Mouse (Mus musculus) MEL (cell line): ENCODE measurements at regions not wholly inside any gene's neighbourhood (a gene's known extent, or its start where the extent isn't known, plus 50 kb on each side); places are given as distances from the start of the nearest gene placed in this dataset.

ENCODE experiments used
- DNase-seq: peaks from one replicate; pipeline ENCODE4 v3.0.0; 2011; ENCODE audit warnings: low read depth, low spot score
- H3K27ac ChIP-seq: 2 replicates; pipeline ENCODE4 v1.5.1; 2012; ENCODE audit warnings: low read depth, mild to moderate bottlenecking, control low read depth, low read length, moderate library complexity; ENCODE audit not compliant: control insufficient read depth
- H3K27me3 ChIP-seq, 2 experiments: fragments of 150-350 bp in 1 of 2; sonication (generic) in 1 of 2; 2 replicates each; pipeline ENCODE4 v1.6.1; 2012; ENCODE audit warnings: low read length in 2 of 2, mild to moderate bottlenecking in 2 of 2, improper control_type of control experiment in 1 of 2, moderate library complexity in 1 of 2; ENCODE audit not compliant: insufficient read depth in 2 of 2, control insufficient read depth in 1 of 2
- H3K36me3 ChIP-seq, 2 experiments: 2 replicates each; pipeline ENCODE4 v1.6.1; 2012 to 2014; ENCODE audit warnings: low read length in 2 of 2, improper control_type of control experiment in 1 of 2, inconsistent platforms in 1 of 2, mild to moderate bottlenecking in 1 of 2; ENCODE audit not compliant: insufficient read depth in 2 of 2, control insufficient read depth in 1 of 2
- H3K4me1 ChIP-seq, 2 experiments: fragments of 150-350 bp in 1 of 2; sonication (generic) in 1 of 2; 2 replicates each; pipeline ENCODE4 v1.6.1; 2012; ENCODE audit warnings: low read length in 2 of 2, improper control_type of control experiment in 1 of 2, mild to moderate bottlenecking in 1 of 2; ENCODE audit not compliant: insufficient read depth in 2 of 2, control insufficient read depth in 1 of 2
- H3K4me3 ChIP-seq, 2 experiments: fragments of 150-350 bp in 1 of 2; sonication (generic) in 1 of 2; 2 replicates each; pipeline ENCODE4 v1.5.1; 2012; ENCODE audit warnings: low read depth in 2 of 2, low read length in 2 of 2, mild to moderate bottlenecking in 2 of 2, moderate library complexity in 2 of 2, control low read depth in 1 of 2, improper control_type of control experiment in 1 of 2; ENCODE audit not compliant: control insufficient read depth in 1 of 2, insufficient read depth in 1 of 2
- H3K79me2 ChIP-seq: 2 replicates; pipeline ENCODE4 v1.6.1; 2012; ENCODE audit warnings: mild to moderate bottlenecking, low read length, moderate library complexity; ENCODE audit not compliant: control insufficient read depth, poor library complexity, insufficient read depth
- H3K9ac ChIP-seq: 2 replicates; pipeline ENCODE4 v1.6.1; 2012; ENCODE audit warnings: low read depth, mild to moderate bottlenecking, control low read depth, low read length, moderate library complexity; ENCODE audit not compliant: control insufficient read depth, poor library complexity, severe bottlenecking
- H3K9me3 ChIP-seq: fragments of 150-350 bp; sonication (generic); replicated peaks from 2 replicates; pipeline ENCODE4 v1.6.1; 2012; ENCODE audit warnings: mild to moderate bottlenecking, low read length, improper control_type of control experiment, moderate library complexity; ENCODE audit not compliant: insufficient read depth
- BHLHE40 ChIP-seq: IDR thresholded peaks from 2 replicates; pipeline ENCODE4 v1.6.1; 2012; ENCODE audit warnings: low read depth, mild to moderate bottlenecking, inconsistent platforms, low read length, improper control_type of control experiment, borderline replicate concordance
- CHD2 ChIP-seq: IDR thresholded peaks from 2 replicates; pipeline ENCODE4 v1.6.1; 2011; ENCODE audit warnings: low read length, improper control_type of control experiment
- ELF1 ChIP-seq: IDR thresholded peaks from 2 replicates; pipeline ENCODE4 v1.6.1; 2014; ENCODE audit warnings: low read depth, mild to moderate bottlenecking, inconsistent platforms, low read length, improper control_type of control experiment, moderate library complexity
- GATA1 ChIP-seq: IDR thresholded peaks from 2 replicates; pipeline ENCODE4 v1.6.1; 2011; ENCODE audit warnings: low read depth, low read length, improper control_type of control experiment
- HCFC1 ChIP-seq: IDR thresholded peaks from 2 replicates; pipeline ENCODE4 v1.6.1; 2012; ENCODE audit warnings: low read depth, mild to moderate bottlenecking, inconsistent platforms, low read length, improper control_type of control experiment, moderate library complexity
- KAT2A ChIP-seq: conservative IDR thresholded peaks from 2 replicates; pipeline ENCODE4 v1.6.1; 2012; ENCODE audit warnings: low read depth, low read length, improper control_type of control experiment, inconsistent platforms
- MAX ChIP-seq: IDR thresholded peaks from 2 replicates; pipeline ENCODE4 v1.6.1; 2011; ENCODE audit warnings: low read length, improper control_type of control experiment
- MXI1 ChIP-seq: IDR thresholded peaks from 2 replicates; pipeline ENCODE4 v1.6.1; 2011; ENCODE audit warnings: mild to moderate bottlenecking, low read depth, low read length, improper control_type of control experiment
- MYB ChIP-seq: IDR thresholded peaks from 2 replicates; pipeline ENCODE4 v1.6.1; 2011; ENCODE audit warnings: mild to moderate bottlenecking, low read depth, low read length, improper control_type of control experiment
- MYC ChIP-seq: IDR thresholded peaks from 2 replicates; pipeline ENCODE4 v1.6.1; 2011; ENCODE audit warnings: low read depth, mild to moderate bottlenecking, low read length, improper control_type of control experiment, moderate library complexity
- NELFE ChIP-seq: IDR thresholded peaks from 2 replicates; pipeline ENCODE4 v1.6.1; 2011; ENCODE audit warnings: low read depth, low read length, improper control_type of control experiment
- NRF1 ChIP-seq: IDR thresholded peaks from 2 replicates; pipeline ENCODE4 v1.6.1; 2014; ENCODE audit warnings: low read depth, mild to moderate bottlenecking, inconsistent platforms, low read length, improper control_type of control experiment, moderate library complexity; ENCODE audit not compliant: poor library complexity, insufficient read depth, severe bottlenecking
- POLR2A ChIP-seq, 2 experiments: IDR thresholded peaks; 2 replicates each; pipeline ENCODE4 v1.6.1; 2011 to 2012; ENCODE audit warnings: low read length in 2 of 2, mild to moderate bottlenecking in 2 of 2, control low read depth in 1 of 2, improper control_type of control experiment in 1 of 2, low read depth in 1 of 2, moderate library complexity in 1 of 2; ENCODE audit not compliant: control insufficient read depth in 1 of 2, insufficient read depth in 1 of 2, poor library complexity in 1 of 2
- POLR2AphosphoS2 ChIP-seq: IDR thresholded peaks from 2 replicates; pipeline ENCODE4 v1.6.1; 2011; ENCODE audit warnings: low read length, improper control_type of control experiment
- RCOR1 ChIP-seq: IDR thresholded peaks from 2 replicates; pipeline ENCODE4 v1.6.1; 2012; ENCODE audit warnings: low read depth, mild to moderate bottlenecking, inconsistent platforms, low read length, improper control_type of control experiment
- SIN3A ChIP-seq: IDR thresholded peaks from 2 replicates; pipeline ENCODE4 v1.6.1; 2012; ENCODE audit warnings: low read length, improper control_type of control experiment, inconsistent platforms
- TAL1 ChIP-seq: IDR thresholded peaks from 2 replicates; pipeline ENCODE4 v1.6.1; 2012; ENCODE audit warnings: mild to moderate bottlenecking, inconsistent platforms, low read length, moderate library complexity, mixed read lengths
- TBP ChIP-seq: IDR thresholded peaks from 2 replicates; pipeline ENCODE4 v1.8.0; 2011; ENCODE audit warnings: low read depth, low read length, improper control_type of control experiment
- TCF12 ChIP-seq: IDR thresholded peaks from 2 replicates; pipeline ENCODE4 v1.6.1; 2014; ENCODE audit warnings: low read depth, mild to moderate bottlenecking, inconsistent platforms, low read length, improper control_type of control experiment, moderate library complexity
- USF2 ChIP-seq, 2 experiments: IDR thresholded peaks; 2 replicates each; pipeline ENCODE4 v1.6.1; 2011 to 2012; ENCODE audit warnings: improper control_type of control experiment in 2 of 2, low read length in 2 of 2, borderline replicate concordance in 1 of 2, inconsistent platforms in 1 of 2, low read depth in 1 of 2, mild to moderate bottlenecking in 1 of 2; ENCODE audit not compliant: insufficient read depth in 1 of 2
- ZKSCAN1 ChIP-seq: IDR thresholded peaks from 2 replicates; pipeline ENCODE4 v1.6.1; 2012; ENCODE audit warnings: low read depth, mild to moderate bottlenecking, inconsistent platforms, low read length, improper control_type of control experiment, moderate library complexity
- ZMIZ1 ChIP-seq: IDR thresholded peaks from 2 replicates; pipeline ENCODE4 v1.6.1; 2012; ENCODE audit warnings: low read depth, mild to moderate bottlenecking, inconsistent platforms, low read length, improper control_type of control experiment, moderate library complexity
- ZNF384 ChIP-seq: IDR thresholded peaks from 2 replicates; pipeline ENCODE4 v1.6.1; 2012; ENCODE audit warnings: low read depth, mild to moderate bottlenecking, inconsistent platforms, low read length, improper control_type of control experiment

DNA sequence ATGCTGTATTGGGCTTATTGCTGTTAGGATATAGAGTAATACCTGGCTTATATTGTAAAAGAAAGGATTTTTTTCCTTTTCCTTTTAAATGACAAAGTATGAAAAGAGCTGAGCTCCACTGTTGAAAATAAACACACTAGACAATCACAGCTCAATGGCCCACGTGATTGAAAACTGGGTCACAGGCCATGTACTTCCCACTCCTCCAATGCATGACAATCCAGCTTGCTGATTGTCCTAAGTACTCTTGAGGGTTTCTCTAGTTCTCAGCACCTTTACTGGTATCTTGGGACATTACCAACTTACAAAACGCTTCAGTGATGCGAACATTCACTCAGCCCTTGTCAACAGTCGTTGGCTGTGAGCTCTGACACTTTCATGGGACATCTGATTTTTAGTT, 170.1 kb downstream of the Cth start:
- DNase-seq: no peak
- no peak overlapping the region for H3K4me3 ChIP-seq
- no peaks in the 10 kb centered on the region for H3K36me3 ChIP-seq
- H3K9ac ChIP-seq: no peak overlapping the region
- TF ChIP-seq ELF1 (no peak), TAL1 (no peak), NELFE (no peak), ZNF384 (no peak), POLR2AphosphoS2 (no peak), USF2 (IDR thresholded peaks at IDR 0.05; ENCODE audit: borderline replicate concordance in 1 of 2, insufficient read depth in 1 of 2, low read depth in 1 of 2, low read length in 2 of 2) (no peak), CHD2 (no peak), RCOR1 (no peak), TBP (no peak), TCF12 (no peak), HCFC1 (no peak), KAT2A (no peak), ZMIZ1 (no peak)
- H3K27ac ChIP-seq: no peak overlapping the region
- H3K79me2 ChIP-seq: no peaks in the 10 kb centered on the region
- no peaks in the 10 kb centered on the region for H3K4me1 ChIP-seq
- no peaks in the 10 kb centered on the region for H3K9me3 ChIP-seq
- H3K27me3 ChIP-seq: no peaks in the 10 kb centered on the region; a peak in 1 of 4 replicates

DNA sequence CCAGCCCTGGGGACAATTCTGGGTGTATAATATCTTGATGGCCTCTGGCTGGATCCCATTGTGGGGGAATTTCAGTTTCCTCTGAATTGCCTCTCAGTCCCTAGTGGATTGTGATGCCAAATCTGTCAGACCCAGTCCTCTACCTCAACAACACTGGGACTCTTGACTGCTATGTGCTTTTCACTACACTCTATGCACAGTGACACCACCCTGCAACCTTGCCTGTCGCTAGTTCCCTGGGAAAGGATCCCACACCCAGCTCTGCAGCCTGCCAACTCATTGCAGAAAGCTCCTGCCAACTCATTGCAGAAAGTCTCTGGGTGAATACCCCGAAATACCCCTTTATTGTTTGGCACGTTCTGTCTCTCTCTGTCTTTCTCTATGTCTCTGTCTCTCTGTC, 174.6 kb downstream of the Cth start:
- H3K27me3 ChIP-seq: no peaks in the 10 kb centered on the region
- TF ChIP-seq USF2 (IDR thresholded peaks at IDR 0.05; ENCODE audit: borderline replicate concordance in 1 of 2, insufficient read depth in 1 of 2, low read depth in 1 of 2, low read length in 2 of 2) (no peak), ELF1 (no peak), POLR2AphosphoS2 (no peak), MXI1 (no peak), POLR2A (IDR thresholded peaks at IDR 0.05; ENCODE audit: control insufficient read depth in 1 of 2, insufficient read depth in 1 of 2, low read depth in 1 of 2, low read length in 2 of 2, poor library complexity in 1 of 2) (no peak), MYC (no peak), NRF1 (no peak), CHD2 (no peak), MAX (no peak), ZKSCAN1 (no peak), MYB (no peak), BHLHE40 (no peak), NELFE (no peak), SIN3A (no peak), TAL1 (no peak), TBP (no peak), GATA1 (no peak)
- H3K36me3 ChIP-seq: no peaks in the 10 kb centered on the region
- H3K79me2 ChIP-seq: no peaks in the 10 kb centered on the region
- no peaks in the 10 kb centered on the region for H3K4me1 ChIP-seq
- H3K4me3 ChIP-seq: no peak overlapping the region
- no peak overlapping the region for H3K27ac ChIP-seq
- H3K9ac ChIP-seq: no peak overlapping the region
- no peak for DNase-seq
- H3K9me3 ChIP-seq: no peaks in the 10 kb centered on the region
